Mouse (Mus musculus) adrenal gland, adult (tissue): ENCODE results near the gene Zbtb20.
A peak's percentile ranks its signal among the peaks of the same experiment; 100 is the strongest.

Experiments used
- DNase-seq, 2 experiments: peaks; one replicate each; pipeline ENCODE4 v3.0.0; 2022 to 2023; ENCODE audit warnings: low spot score in 1 of 2; ENCODE audit not compliant: inconsistent age in 2 of 2

Zbtb20 gene

DNA sequence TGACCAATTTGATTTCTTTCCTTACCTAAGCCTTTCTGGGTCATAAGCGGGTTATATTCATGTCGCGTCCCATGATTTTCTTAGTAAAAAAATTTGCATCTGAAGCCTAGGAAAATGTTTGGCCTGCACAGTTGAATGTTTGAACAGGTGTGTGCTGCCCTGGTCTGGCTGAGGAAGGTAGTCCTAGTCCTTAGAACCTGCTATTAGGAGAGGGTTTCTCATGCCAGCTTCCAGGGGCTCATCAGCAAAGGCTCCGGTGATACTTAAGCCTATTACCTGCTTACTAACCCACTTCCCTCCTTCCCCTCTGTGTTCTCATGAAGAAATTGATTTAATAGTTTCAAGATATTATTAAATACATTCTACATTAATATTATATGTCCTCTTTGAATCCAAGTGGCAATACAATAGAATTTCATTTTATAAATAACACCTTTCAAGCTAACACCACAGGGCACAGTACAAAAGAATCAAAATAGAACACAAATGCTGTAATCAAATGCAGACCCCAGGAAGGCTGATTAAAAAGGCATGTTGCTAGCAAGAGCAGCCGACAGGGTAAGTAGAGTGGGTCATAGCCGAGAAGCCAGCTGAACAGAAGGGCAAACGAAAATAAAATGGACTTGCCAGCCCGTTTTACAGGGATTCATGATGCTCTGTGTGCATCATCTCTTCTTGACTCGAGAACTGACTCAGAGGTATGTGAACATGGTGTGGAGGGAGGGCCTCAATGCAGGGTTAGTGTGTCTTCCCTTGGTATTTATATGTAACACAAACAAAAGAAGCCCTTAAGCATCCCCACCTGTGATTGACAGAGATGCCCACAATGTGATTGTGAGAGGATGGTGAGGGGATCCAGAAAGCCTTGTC lies 480.3 kb downstream of the Zbtb20 start:
- no peak for DNase-seq

DNA sequence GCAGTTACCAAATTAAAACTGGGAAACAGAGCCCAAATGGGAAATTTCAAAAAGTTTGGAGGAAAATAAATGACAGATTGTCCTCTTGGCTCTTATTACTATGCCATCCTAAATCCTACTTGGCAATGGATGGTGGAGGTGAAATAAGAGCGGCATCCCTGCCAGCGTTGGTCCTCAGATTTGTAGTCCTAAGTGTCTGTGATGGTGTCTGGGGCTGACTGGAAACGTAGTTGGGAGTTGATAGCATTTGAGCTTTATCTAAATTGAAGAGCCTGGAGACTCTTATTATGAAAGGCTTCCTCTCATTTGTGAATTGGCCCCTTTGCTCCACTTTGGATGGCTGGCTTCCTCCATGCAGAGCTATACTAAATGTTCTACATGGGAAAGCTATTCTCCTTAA lies 483.9 kb downstream of the Zbtb20 start:
- DNase-seq = no peak

GRCm38 (mm10) chr16:43360112-43360511 lies 484.4 kb downstream of the Zbtb20 start:
- peak in 1 of 2 experiments; percentile 67 for DNase-seq

- peak in 1 of 2 experiments; percentile 63 for DNase-seq
Observed at GRCm38 (mm10) chr16:43360838-43361480, 485.3 kb downstream of the Zbtb20 start.

GRCm38 (mm10) chr16:43362651-43363300 lies 487.1 kb downstream of the Zbtb20 start:
- DNase-seq = peak; percentile 92 to 96

DNA sequence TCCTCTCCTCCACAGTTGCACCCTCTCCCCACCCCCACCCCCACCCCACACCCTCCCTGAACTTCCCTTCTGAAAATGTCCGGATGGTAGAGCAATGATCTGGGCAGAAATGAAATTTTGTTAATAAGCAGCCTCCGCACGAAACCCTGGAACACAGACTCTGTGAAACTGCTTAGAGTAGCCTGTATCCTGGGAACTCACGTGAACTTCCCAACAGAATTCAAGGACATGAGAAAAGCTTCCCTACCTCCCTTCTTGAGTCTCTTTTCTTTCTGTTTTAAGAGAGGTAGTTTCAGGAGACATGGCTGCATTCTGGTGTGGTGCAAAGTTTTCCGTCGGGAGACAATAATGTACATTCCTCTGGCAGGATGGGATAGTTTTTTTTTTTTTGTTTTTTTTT lies 487.6 kb downstream of the Zbtb20 start:
- peak in 1 of 2 experiments; percentile 31 for DNase-seq

DNA sequence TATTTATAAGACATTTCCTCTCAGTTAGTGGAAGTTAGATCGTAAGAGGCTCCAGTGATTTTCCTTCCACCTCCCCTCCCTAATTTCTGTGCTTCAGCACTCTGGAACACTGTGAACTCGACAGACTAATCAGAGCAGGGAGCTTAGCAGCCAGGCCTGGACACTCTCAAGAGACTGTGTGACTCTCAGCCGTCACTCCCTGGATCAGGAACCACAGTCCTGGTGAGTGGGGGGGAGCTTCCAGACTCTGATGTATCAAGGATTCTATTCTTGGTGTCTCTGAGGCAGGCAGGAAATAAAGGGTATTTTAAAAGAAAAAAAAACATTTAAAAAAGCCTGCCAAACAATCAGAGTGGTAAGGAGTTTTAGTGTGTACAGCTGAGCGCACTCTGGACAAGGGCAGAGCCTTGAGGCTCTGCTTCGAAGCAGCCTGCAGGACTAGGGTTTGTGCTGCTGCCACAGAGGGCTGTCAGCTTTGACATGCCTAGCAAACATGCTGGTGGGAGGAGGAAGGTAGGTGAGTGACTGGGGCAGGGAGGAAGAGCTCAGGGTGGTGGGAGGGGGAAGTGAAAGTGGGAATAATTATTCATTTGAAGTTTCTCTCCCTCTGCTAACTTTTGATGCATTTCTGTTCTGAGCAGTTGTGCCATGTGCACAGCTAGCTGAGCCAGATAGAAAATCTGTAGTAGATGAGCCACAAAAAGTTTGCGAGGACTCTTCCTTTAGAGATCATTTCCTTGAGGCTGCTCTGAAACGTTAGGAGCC lies 488.3 kb downstream of the Zbtb20 start:
- peak; percentile 74 to 92 for DNase-seq

DNA sequence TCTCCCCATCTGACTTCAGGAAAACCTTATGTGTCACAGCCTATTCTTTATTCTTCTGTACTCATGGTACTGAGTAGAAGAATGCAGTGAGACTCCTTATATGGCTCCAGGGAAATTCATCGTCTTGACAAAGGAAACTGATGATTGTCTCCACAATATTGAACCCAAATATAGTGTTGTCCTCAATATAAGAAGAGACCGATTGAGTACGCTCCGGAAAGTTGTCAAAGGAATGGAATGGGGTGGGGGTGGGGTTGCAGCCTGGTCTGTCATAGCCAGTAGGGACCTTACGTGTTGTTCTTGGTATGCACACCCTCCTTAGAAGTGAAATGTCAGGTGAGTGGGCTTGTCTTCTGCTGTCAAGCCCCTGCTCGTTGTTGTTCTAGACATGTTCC lies 488.8 kb downstream of the Zbtb20 start:
- DNase-seq = no peak

GRCm38 (mm10) chr16:43365277-43365676 lies 489.6 kb downstream of the Zbtb20 start:
- peak in 1 of 2 experiments; percentile 61 for DNase-seq

DNA sequence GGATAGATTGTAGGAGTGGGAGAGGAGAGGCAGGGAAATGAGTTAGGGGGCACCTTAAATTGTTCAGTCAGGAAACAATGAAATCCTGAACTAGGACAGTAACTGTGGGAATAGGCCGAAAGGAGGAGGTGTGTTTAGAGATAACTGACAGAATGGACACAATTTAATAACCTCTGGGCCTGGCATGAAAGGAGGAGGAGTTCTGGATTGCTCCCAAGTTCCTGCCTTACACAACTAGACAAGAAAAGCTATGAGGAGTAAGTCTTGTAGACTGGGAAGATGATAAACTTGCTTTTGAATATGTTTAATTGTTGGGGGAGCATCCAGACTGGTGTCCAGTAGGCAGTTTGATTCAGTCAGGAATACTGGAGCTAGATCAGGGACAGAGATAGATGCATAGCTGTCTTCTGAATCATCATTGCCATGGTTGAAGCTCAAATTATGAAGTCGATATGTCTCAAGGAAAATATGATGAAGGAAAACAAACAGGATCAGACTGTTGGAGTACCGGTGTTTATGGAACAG lies 494.9 kb downstream of the Zbtb20 start:
- peak in 1 of 2 experiments; percentile 56 for DNase-seq

GRCm38 (mm10) chr16:43376782-43377181 lies 501.1 kb downstream of the Zbtb20 start:
- DNase-seq = no peak

GRCm38 (mm10) chr16:43379351-43380325 lies 504.0 kb downstream of the Zbtb20 start:
- DNase-seq = no peak

GRCm38 (mm10) chr16:43381183-43381582 lies 505.5 kb downstream of the Zbtb20 start:
- no peak for DNase-seq

- DNase-seq = no peak
Observed at GRCm38 (mm10) chr16:43383149-43383740, 507.6 kb downstream of the Zbtb20 start.

DNA sequence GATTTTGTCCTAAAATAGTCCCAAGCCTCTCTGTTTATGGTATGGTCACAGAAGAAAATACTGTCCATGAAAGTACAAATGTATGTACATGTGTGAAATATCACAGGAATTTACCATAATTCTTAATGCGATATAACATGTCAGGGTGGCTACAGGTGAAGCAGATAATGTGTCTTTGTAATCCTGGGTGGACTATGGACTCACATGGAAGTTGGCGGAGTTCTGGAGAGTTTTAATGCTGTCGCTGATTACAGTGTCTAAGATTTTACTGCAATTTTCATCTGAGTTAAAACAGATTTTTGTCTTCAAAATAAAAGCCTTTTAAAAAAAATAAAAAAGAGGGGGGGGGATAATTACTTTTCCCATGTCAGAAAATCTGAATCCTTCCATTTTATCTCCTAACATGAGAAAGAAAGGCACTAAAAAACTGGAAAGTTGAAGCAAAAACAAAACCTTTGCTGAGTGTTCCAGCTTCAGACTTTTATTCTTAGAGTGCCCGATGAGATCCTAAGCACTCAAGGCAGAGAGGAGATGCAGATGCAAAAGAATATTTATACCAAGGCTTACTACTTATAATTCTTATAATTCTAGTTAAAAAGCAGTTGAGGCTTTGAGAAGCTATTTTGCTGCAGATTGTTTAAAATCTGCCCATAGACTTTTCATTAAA lies 509.4 kb downstream of the Zbtb20 start:
- DNase-seq = no peak

DNA sequence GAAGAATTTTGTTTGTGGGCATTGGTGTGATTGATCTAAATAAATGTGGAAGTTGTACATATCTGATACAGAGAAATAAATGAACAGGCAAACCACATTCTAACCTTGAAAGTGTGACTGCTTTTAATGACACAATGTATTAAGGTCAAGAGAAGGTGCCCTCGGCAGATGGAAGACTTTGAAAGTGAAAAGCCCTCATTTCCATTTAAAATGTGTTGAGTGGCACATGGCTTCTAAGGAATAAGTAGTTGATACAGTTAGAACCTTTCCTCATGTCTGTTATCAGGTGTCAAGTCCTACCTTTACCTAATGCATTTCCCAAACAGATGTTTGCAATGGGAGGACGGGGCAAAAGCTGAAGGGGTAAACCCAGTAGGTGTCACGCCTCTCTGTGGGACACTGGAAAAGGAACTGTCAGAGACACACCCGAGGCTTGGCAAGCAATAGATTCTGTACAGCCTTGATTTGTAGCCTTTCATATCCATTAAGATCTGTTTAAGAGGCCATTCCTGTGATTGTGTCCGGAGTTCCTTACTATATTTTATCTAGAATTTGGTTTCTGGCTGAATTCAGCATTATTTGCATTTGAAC lies 510.0 kb downstream of the Zbtb20 start:
- DNase-seq = no peak

DNA sequence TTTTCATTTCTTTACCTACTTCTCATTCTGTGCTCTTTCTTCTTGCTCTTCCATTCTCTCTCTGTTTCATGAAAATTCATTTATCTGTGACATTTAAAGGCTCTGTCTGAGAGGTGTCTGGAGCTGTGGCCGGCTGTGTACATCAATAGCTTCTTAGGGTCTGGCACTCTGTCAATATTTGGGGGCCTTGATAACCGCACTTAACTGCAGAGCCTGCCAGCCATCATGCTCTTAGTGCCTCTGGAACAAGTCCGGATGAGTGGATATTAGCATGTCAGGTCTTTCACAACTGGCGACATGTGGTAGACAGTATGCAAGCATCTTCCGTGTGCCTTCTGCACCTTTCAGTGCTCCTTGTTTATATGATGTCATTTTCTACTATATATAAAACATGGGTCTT lies 510.7 kb downstream of the Zbtb20 start:
- DNase-seq = no peak

- DNase-seq = no peak
Observed at GRCm38 (mm10) chr16:43388389-43388788, 512.7 kb downstream of the Zbtb20 start.
